Mouse (Mus musculus) adrenal gland, postnatal 10 days (tissue): Measurements from ENCODE around the gene Iqcf5. TPM values are rescaled to one million over a fixed set of nuclear protein-coding genes. Genes with fewer than 3 reads are reported as not detected.

Experiments used
- total RNA-seq, 2 experiments: library from RNA; stranded (reverse); gene quantifications; 2 replicates each; pipeline ENCODE4 v1.2.3; 2021

Iqcf5 gene
- total RNA-seq, 2 experiments from 2014 or later = not detected

Other genes starting within 250 kb of the Iqcf5 start
- gene Poc1a, start 233.5 kb upstream of the Iqcf5 start, total RNA-seq = 1 to 10 TPM; 7.3 to 8.8 TPM
- gene Dusp7, start 145.9 kb upstream of the Iqcf5 start, total RNA-seq = 10 to 100 TPM; 21.0 to 26.1 TPM
- gene Rpl29, start 85.1 kb upstream of the Iqcf5 start, total RNA-seq = 100 to 1,000 TPM; 485 to 490 TPM
- 10 to 100 TPM; 21.3 to 23.1 TPM for gene Acy1, start 76.3 kb upstream of the Iqcf5 start, total RNA-seq
- gene Abhd14b, start 67.1 kb upstream of the Iqcf5 start, total RNA-seq = 10 to 100 TPM; 30.7 to 32.6 TPM
- gene Abhd14a, start 66.9 kb upstream of the Iqcf5 start, total RNA-seq = 10 to 100 TPM; 20.6 to 24.6 TPM
- 10 to 100 TPM; 28.6 to 42.5 TPM for gene Pcbp4, start 61.3 kb upstream of the Iqcf5 start, total RNA-seq
- gene Gpr62, start 48.6 kb upstream of the Iqcf5 start, total RNA-seq = under 1 TPM; 0.27 to 0.48 TPM
- gene Rrp9, start 38.6 kb upstream of the Iqcf5 start, total RNA-seq = 10 to 100 TPM; 25.9 to 37.0 TPM
- gene Parp3, start 37.6 kb upstream of the Iqcf5 start, total RNA-seq = 10 to 100 TPM; 14.4 to 28.6 TPM
- not detected for gene Iqcf1, start 14.6 kb upstream of the Iqcf5 start, total RNA-seq
- gene Iqcf3, start 47.1 kb downstream of the Iqcf5 start, total RNA-seq = not detected
- gene Iqcf4, start 56.4 kb downstream of the Iqcf5 start, total RNA-seq = not detected
- gene Iqcf6, start 112.0 kb downstream of the Iqcf5 start, total RNA-seq = not detected
- not detected for gene Grm2, start 141.5 kb downstream of the Iqcf5 start, total RNA-seq
- 10 to 100 TPM; 76.4 to 79.0 TPM for gene Tex264, start 171.4 kb downstream of the Iqcf5 start, total RNA-seq